Mouse (Mus musculus): ENCODE data around the gene Matn4. TPM values are rescaled to one million over a fixed set of nuclear protein-coding genes. Genes with fewer than 3 reads are reported as not detected.

Gene Matn4
- total and polyA plus RNA-seq, 3 experiments: 0.26 to 0.70 (median 0.43) TPM

DNA sequence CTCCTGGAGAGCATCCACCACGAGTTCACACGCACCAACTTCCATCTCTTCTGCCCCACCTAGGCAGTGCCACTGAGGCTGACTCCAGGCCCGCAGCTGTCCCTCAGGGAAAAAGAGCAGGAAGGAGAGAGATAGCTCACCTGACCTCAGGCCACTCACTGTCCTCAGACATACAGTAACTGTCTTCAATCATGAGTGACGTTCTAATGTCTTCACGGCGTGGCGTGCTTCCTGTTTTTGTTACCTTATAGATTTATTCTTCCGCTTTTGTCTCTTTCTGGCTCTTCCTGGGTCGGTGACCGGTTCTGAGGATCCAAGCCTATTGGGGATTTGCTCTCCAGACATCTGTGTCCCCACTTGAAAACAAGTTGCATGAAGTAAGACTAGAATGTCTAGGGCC is 9.6 kb upstream of the Matn4 start:
- intact Hi-C loops (cut with DNase I): no loop called here
- H3K4me3 ChIP-seq: no peak overlapping the region

DNA sequence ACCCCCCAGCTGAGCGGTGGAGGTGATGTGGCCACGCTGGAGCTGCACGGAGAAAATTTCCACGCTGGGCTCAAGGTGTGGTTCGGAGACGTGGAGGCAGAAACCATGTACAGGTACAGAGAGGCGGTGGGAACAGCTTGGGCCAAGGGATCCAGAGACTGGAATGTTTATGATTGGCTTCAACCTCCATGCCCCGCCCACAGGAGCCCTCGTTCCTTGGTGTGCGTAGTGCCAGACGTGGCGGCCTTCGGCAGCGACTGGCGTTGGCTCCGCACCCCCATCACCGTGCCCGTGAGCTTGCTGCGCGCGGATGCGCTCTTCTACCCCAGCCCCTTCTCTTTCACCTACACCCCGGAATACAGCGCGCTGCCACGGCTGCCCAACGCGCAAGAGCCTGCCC is 9.2 kb upstream of the Matn4 start:
- no peak for TF ChIP-seq EP300 (IDR thresholded peaks at IDR 0.05; ENCODE audit: insufficient read depth, low read depth, low read length)
- no peak for TF ChIP-seq POLR2A (IDR thresholded peaks at IDR 0.05; ENCODE audit: insufficient read depth, low read depth, low read length)
- TF ChIP-seq CTCF (IDR thresholded peaks at IDR 0.05): no peak
- intact Hi-C loops (cut with DNase I): no loop called here
- H3K79me2 ChIP-seq (replicated peaks; ENCODE audit: control insufficient read depth, insufficient read depth, low read length): no peaks in the 10 kb centered on the region
- no peaks in the 10 kb centered on the region for H3K36me3 ChIP-seq (ENCODE audit: control insufficient read depth, insufficient read depth, low read length)
- WGBS: 20% methylated on average over 28 of the region's 28 CpGs
- no peaks in the 10 kb centered on the region for H3K4me1 ChIP-seq (ENCODE audit: control insufficient read depth, insufficient read depth, low read length)
- no peak overlapping the region for H3K27ac ChIP-seq
- H3K9ac ChIP-seq (ENCODE audit: low read depth, low read length): no peak overlapping the region
- peaks cover 5% of the 10 kb centered on the region for H3K27me3 ChIP-seq (ENCODE audit: control insufficient read depth, insufficient read depth, low read length)
- DNase-seq: no peak
- H3K4me3 ChIP-seq: no peak overlapping the region

More for the DNA sequence above, 9.6 kb upstream of the Matn4 start:
- Histone ChIP-seq H3K9ac (ENCODE audit: low read depth, low read length) (no peak overlapping the region), H3K27me3 (ENCODE audit: control insufficient read depth, insufficient read depth, low read length) (peaks cover 5% of the 10 kb centered on the region), H3K27ac (no peak overlapping the region), H3K36me3 (ENCODE audit: control insufficient read depth, insufficient read depth, low read length) (no peaks in the 10 kb centered on the region), H3K79me2 (replicated peaks; ENCODE audit: control insufficient read depth, insufficient read depth, low read length) (no peaks in the 10 kb centered on the region), H3K4me1 (ENCODE audit: control insufficient read depth, insufficient read depth, low read length) (no peaks in the 10 kb centered on the region)
- 50% methylated on average over 10 of the region's 10 CpGs for WGBS
- no peak for DNase-seq
- no peak for TF ChIP-seq CTCF (IDR thresholded peaks at IDR 0.05)
- TF ChIP-seq POLR2A (IDR thresholded peaks at IDR 0.05; ENCODE audit: insufficient read depth, low read depth, low read length): no peak
- no peak for TF ChIP-seq EP300 (IDR thresholded peaks at IDR 0.05; ENCODE audit: insufficient read depth, low read depth, low read length)

DNA sequence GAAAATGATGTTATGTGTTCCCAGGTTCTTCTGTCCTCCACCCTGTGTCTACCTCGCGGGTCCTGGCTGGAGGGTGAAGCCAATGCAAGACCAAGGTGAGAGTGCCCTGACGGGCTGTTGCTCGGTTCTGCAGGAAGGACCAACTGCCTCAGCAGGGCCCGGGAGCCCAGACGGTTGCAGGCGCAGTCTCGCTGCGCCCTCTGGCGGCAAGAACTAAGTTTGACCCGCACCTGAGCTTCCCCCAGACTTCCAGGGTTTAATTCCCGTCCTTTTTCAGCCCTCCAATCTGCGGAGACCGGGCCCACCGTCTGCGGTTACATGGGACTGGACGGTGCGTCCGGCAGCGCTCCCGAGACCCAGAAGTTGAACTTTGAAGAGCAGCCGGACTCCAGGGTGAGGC is 2.7 kb upstream of the Matn4 start:
- DNase-seq: peak; percentile 66 to 82
- Histone ChIP-seq H3K36me3 (ENCODE audit: control insufficient read depth, insufficient read depth, low read length) (no peaks in the 10 kb centered on the region), H3K27me3 (ENCODE audit: control insufficient read depth, insufficient read depth, low read length) (no peaks in the 10 kb centered on the region), H3K79me2 (replicated peaks; ENCODE audit: control insufficient read depth, insufficient read depth, low read length) (no peaks in the 10 kb centered on the region), H3K4me3 (no peak overlapping the region), H3K9ac (ENCODE audit: low read depth, low read length) (no peak overlapping the region), H3K4me1 (ENCODE audit: control insufficient read depth, insufficient read depth, low read length) (peaks cover 2% of the 10 kb centered on the region; the same call in 1 of the 2 replicates), H3K27ac (no peak overlapping the region)
- WGBS: 1% methylated on average over 22 of the region's 22 CpGs
- TF ChIP-seq CTCF (IDR thresholded peaks at IDR 0.05) (peak; percentile 97), EP300 (IDR thresholded peaks at IDR 0.05; ENCODE audit: insufficient read depth, low read depth, low read length) (0 out of 2 replicates have a peak, but pooled peaks have one; percentile 18), POLR2A (IDR thresholded peaks at IDR 0.05; ENCODE audit: insufficient read depth, low read depth, low read length) (no peak)
- intact Hi-C loops (cut with DNase I): loop anchor here (1.0 to 10.0 kb wide), 2 partner anchors 273 to 304 kb away; no protein-coding TSS in a partner anchor

DNA sequence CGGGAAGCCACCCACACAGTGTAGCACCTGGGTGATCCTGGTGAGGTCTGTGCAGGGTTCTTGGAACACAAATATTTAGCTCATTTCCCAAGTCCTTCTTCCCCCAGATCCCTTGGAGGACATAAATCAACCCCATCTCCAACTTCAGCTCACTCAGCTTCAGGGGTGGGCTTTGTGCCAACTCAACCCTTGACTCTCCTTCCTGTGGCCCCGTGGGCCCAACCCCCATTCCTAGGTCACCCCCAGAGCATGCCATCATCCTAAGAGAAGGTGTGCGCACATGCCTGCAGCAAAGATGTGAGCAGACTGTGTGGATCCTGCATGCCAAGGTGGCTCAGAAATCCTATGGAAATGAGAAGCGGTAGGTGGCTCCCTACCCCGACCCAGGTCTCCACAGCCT is 559 bp upstream of the Matn4 start:
- Histone ChIP-seq H3K9ac (ENCODE audit: low read depth, low read length) (no peak overlapping the region), H3K79me2 (replicated peaks; ENCODE audit: control insufficient read depth, insufficient read depth, low read length) (no peaks in the 10 kb centered on the region), H3K27me3 (ENCODE audit: control insufficient read depth, insufficient read depth, low read length) (peaks cover 6% of the 10 kb centered on the region), H3K36me3 (ENCODE audit: control insufficient read depth, insufficient read depth, low read length) (no peaks in the 10 kb centered on the region), H3K4me1 (ENCODE audit: control insufficient read depth, insufficient read depth, low read length) (peaks cover 2% of the 10 kb centered on the region; the same call in 1 of the 2 replicates), H3K4me3 (no peak overlapping the region), H3K27ac (no peak overlapping the region)
- no peak for TF ChIP-seq CTCF (IDR thresholded peaks at IDR 0.05)
- TF ChIP-seq POLR2A (IDR thresholded peaks at IDR 0.05; ENCODE audit: insufficient read depth, low read depth, low read length): no peak
- TF ChIP-seq EP300 (IDR thresholded peaks at IDR 0.05; ENCODE audit: insufficient read depth, low read depth, low read length): no peak
- 63% methylated on average over 5 of the region's 5 CpGs for WGBS
- intact Hi-C loops (cut with DNase I): loop anchor here (10.0 kb wide), 1 partner anchor 271 kb away; no protein-coding TSS in a partner anchor
- DNase-seq: no peak

DNA sequence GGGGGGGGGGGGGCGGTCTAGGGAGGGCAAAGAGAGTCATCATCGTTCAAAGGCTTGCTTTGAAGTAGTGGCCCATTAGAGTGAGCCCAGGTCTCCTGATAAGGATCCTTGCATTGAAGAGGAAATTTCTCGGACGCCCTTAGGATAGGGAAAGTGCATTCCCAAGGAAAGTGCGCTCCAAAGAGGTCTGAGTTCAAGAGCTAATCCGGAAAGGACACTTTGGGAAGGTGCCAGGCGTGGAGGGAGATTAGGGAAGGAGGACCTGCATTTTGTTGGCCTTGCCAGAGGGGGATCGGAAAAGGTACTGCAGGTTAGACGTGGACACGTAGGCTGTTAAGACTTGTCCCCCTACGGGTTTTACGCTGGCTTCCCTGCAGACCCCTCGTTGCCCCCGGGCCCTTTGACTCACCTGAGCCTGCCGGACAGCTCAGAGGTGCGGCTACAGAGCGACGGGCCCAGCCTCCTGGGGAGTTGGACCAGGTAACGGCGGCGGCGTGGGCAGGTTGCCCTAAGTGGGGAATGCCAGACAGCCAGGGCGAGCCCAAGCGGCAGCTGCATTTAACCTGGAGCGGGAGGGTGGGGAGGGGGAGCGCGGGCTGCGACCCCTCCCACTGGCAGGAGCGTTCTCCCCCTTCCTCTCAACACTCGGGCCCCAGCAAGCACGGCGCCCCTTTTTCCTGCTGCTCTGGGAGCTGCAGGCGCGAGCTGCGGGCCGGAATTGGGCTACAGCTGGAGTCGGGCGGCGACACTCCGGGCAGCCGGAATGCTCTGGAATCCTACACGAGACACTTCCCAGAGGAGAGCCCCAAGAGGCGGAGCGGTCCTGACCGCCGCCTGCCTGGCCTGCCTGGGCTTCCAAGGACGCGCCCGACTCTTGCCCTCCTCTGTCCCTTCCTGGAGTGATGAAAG is 624 bp downstream of the Matn4 start:
- Histone ChIP-seq H3K9ac (ENCODE audit: low read depth, low read length) (peak overlapping the region; percentile 33), H3K27me3 (ENCODE audit: control insufficient read depth, insufficient read depth, low read length) (peaks cover 8% of the 10 kb centered on the region), H3K4me3 (peak overlapping the region; percentile 43), H3K36me3 (ENCODE audit: control insufficient read depth, insufficient read depth, low read length) (no peaks in the 10 kb centered on the region), H3K4me1 (ENCODE audit: control insufficient read depth, insufficient read depth, low read length) (peaks cover 2% of the 10 kb centered on the region; the same call in 1 of the 2 replicates), H3K79me2 (replicated peaks; ENCODE audit: control insufficient read depth, insufficient read depth, low read length) (no peaks in the 10 kb centered on the region), H3K27ac (no peak overlapping the region)
- intact Hi-C loops (cut with DNase I): loop anchor here (10.0 kb wide), 1 partner anchor 270 kb away; no protein-coding TSS in a partner anchor
- peak; percentile 70 to 71 for DNase-seq
- 2% methylated on average over 45 of the region's 49 CpGs for WGBS
- TF ChIP-seq POLR2A (IDR thresholded peaks at IDR 0.05; ENCODE audit: insufficient read depth, low read depth, low read length) (no peak), EP300 (IDR thresholded peaks at IDR 0.05; ENCODE audit: insufficient read depth, low read depth, low read length) (no peak), CTCF (IDR thresholded peaks at IDR 0.05) (no peak)

Measured in heart, adult 2 months (tissue).